Mouse (Mus musculus): ENCODE measurements around the gene Slco2a1.

The Slco2a1 gene

GRCm38 (mm10) chr9:102982376-102982775 is 6.1 kb upstream of the Slco2a1 start:
- no peak for DNase-seq (ENCODE audit: low spot score in 2 of 2)

GRCm38 (mm10) chr9:102985111-102985510 is 3.4 kb upstream of the Slco2a1 start:
- no peak for DNase-seq (ENCODE audit: low spot score in 2 of 2)

DNA sequence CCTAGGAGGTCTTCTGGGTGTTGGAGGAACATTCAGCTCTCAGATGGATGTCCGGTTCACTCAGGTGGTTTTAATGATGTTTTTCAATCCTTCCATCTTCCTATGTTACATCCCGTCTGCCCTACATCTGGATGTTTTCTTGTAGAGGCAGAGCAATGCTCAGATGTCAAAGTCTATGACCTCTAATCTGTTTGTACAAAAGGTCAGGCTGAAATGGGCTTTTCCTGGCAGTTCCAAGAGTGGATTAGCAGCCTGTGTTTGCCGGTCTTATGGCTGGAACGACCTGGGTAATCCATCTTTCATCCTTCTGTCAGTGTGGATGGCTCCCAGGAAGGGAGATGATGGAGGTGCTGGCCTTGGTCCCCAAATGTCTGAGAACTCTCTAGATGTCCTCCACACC is 2.6 kb upstream of the Slco2a1 start:
- DNase-seq (ENCODE audit: low spot score in 2 of 2) = no peak

- no peak for DNase-seq (ENCODE audit: low spot score in 2 of 2)
These were observed 2.0 kb downstream of the Slco2a1 start for GRCm38 (mm10) chr9:102990306-102991133.

- no peak for DNase-seq (ENCODE audit: low spot score in 2 of 2)
These were observed 2.6 kb downstream of the Slco2a1 start for GRCm38 (mm10) chr9:102991134-102991406.

- no peak for DNase-seq (ENCODE audit: low spot score in 2 of 2)
These were observed 4.4 kb downstream of the Slco2a1 start for GRCm38 (mm10) chr9:102992877-102993276.

- no peak for DNase-seq (ENCODE audit: low spot score in 2 of 2)
These were observed 5.3 kb downstream of the Slco2a1 start for GRCm38 (mm10) chr9:102993764-102994163.

GRCm38 (mm10) chr9:102995800-102996635 is 7.5 kb downstream of the Slco2a1 start:
- no peak for DNase-seq (ENCODE audit: low spot score in 2 of 2)

DNA sequence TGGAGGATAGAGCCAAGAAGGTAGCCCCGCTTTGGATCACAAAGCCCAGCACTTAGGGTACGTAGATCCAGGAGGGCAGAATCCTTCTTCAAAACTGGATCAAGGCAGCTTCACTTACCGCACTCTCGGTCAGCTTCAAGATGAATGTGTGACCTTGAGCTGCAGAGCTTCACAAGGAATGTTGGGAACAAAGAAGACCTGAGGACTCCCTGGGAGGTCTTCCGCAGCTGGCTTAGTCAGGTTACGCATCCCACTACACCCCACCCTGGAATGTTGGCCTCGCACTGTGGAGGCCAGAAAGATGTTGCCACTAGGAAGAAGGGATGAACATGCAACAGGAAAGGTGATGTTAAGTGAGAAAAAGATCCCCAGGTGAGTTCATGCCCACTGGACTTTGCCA is 11.9 kb downstream of the Slco2a1 start:
- no peak for DNase-seq (ENCODE audit: low spot score in 2 of 2)

GRCm38 (mm10) chr9:103004343-103004742 is 15.8 kb downstream of the Slco2a1 start:
- DNase-seq (ENCODE audit: low spot score in 2 of 2) = no peak

- peak in 1 of 2 experiments; percentile 6 for DNase-seq (ENCODE audit: low spot score in 2 of 2)
These were observed 19.2 kb downstream of the Slco2a1 start for GRCm38 (mm10) chr9:103007699-103008078.

DNA sequence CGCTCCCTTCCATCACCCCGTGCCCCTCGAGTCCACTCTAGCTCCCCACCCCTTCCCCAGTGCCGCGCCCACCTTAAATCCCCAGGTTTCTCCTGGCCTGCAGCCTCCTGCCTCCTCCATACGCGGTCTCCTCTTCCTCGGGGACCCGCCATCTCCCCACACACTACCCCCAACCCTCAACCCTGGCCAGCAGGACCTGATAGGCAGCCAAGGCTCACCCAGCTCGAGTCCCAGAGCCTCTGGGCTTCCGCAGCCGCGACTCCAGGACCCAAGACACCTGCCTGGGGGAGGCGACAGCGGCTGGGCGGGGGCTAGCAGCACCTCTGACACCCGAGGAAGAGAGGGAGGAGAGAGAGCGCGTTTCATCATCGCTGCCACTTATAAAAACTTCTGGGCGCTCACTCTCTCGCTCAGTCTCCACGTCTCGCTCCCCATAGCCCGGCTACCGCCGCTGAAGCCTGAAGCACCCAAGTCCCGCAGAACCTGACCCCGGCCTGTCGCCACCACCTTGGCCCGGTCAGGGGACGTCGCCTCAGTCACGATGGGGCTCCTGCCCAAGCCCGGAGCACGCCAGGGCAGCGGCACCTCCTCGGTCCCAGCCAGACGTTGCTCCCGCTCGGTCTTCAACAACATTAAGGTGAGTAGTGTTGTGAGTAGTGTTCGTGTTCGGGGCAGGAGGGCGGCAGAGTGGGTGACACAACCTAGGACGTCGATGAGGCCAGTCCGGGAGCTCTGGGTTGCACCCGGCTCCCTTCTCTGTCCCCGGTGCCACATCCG is 19.8 kb downstream of the Slco2a1 start:
- no peak for DNase-seq (ENCODE audit: low spot score in 2 of 2)

- no peak for DNase-seq (ENCODE audit: low spot score in 2 of 2)
These were observed 21.6 kb downstream of the Slco2a1 start for GRCm38 (mm10) chr9:103010161-103010560.

- DNase-seq (ENCODE audit: low spot score in 2 of 2) = peak in 1 of 2 experiments; percentile 16
These were observed 24.9 kb downstream of the Slco2a1 start for GRCm38 (mm10) chr9:103013366-103013765.

- no peak for DNase-seq (ENCODE audit: low spot score in 2 of 2)
These were observed 26.2 kb downstream of the Slco2a1 start for GRCm38 (mm10) chr9:103014686-103015085.

GRCm38 (mm10) chr9:103024116-103024515 is 35.6 kb downstream of the Slco2a1 start:
- no peak for DNase-seq (ENCODE audit: low spot score in 2 of 2)

DNA sequence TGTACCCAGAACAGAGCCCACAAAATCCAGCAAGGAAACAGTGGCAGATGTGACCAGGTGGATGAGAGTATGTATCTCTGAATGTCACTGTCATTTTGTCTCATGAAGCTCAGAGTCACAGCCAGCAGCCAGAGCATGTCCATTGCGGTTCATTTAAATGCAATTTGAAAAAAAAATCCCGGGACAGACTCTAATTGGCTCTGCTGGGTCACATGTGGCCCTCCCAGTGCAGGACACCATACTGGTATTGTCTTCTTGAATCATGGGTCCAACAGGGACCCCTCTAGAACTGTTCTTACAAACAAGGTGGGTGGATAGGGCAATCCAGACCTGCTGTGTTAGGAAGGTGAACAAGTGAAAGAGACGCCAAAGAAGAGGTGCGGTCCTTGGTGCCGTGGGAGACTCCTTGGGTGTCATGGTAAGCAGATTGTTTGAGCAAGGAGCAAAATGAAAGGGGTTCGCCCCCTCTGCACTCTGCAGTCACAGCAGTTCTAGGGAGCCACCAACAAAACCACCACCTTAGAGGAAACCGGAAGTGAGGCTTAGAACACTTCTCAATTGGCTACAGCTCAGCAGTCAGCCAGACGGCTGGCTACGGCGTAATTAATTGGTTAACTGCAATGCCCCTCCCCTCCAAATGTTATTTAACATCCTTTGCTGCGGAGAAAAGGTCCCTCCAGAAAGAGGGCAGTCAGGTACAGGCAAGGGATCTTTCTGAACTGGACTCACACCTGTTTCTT is 38.8 kb downstream of the Slco2a1 start:
- no peak for DNase-seq (ENCODE audit: low spot score in 2 of 2)

- no peak for DNase-seq (ENCODE audit: low spot score in 2 of 2)
These were observed 40.5 kb downstream of the Slco2a1 start for GRCm38 (mm10) chr9:103029012-103029411.

- DNase-seq (ENCODE audit: low spot score in 2 of 2) = no peak
These were observed 41.5 kb downstream of the Slco2a1 start for GRCm38 (mm10) chr9:103030041-103030440.

DNA sequence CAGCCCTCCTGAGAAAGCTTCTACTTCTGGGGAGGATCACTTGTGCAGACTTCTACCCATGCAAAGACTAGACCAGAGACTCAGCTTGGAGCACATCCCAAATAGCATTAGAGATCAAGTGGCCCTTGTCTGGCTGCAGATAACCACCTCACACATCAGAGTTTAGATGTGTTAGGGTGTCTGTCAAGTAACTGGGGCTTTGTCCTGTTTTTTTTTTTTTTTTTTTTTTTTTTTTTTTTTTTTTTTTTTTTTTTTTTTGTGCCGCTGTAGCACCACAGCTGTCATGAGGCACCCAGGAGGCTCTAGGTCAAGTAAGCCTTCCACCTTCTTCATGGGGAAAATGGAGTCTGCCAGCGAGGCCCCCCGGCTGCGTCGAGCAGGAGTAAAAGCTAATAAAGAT is 42.7 kb downstream of the Slco2a1 start:
- no peak for DNase-seq (ENCODE audit: low spot score in 2 of 2)

DNA sequence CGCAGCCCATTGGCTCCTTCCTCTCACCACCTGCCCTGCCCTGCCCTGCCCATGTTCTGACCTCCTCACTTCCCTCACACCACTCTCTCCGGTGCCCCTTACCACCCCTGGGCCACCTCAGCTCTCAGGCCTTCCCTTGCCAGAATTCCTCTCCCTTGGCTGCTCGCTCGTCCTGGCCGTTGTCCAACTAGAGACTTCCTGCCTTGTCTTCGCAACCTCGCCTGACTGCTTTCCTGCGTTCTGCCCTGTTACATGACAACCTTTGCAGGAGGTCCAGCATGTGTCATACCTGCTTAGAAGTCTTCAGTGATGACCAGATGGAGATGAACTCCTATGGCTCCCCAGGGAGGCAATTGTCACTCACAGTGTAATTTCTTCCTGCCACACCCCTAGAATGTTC is 43.7 kb downstream of the Slco2a1 start:
- DNase-seq (ENCODE audit: low spot score in 2 of 2) = no peak

DNA sequence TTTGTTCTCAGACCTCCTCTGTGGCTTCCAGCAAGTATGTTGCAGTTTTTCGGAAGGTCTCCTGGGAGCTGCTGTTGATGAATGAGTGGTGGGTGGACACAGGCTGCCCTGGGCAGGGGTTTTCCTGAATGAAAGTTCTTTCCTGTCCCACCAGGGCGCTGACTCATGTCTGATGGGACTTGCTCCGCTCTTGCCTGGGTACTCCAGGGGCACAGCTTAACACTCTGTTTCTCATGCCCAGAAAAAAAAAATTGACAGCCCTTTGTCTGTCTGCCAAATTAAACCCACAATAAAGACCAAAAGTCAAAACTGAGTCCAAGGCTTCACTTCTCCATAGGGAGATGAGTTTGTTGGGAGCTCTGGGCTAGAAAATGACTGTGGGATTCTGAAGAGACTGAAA is 44.9 kb downstream of the Slco2a1 start:
- DNase-seq (ENCODE audit: low spot score in 2 of 2) = no peak

All from frontal cortex, postnatal 25 days (tissue).